Mouse (Mus musculus): Measurements from ENCODE around the gene Cxcl3. TPM values are rescaled to one million over a fixed set of nuclear protein-coding genes. Genes with fewer than 3 reads are reported as not detected.
"Not testable (repeated sequence)": the region's sequence is repeated elsewhere in the genome, so short reads cannot be mapped to it uniquely, and the experiment has no call there.

Gene Cxcl3
- total RNA-seq, 2 experiments from 2014 or later: not detected

GRCm38 (mm10) chr5:90789306-90790073 is 3.6 kb downstream of the Cxcl3 start:
- DNase-seq: peak in 1 of 2 experiments; percentile 61

- DNase-seq: peak in 1 of 2 experiments; percentile 7
Measured at GRCm38 (mm10) chr5:90790074-90790502, 4.2 kb downstream of the Cxcl3 start.

DNA sequence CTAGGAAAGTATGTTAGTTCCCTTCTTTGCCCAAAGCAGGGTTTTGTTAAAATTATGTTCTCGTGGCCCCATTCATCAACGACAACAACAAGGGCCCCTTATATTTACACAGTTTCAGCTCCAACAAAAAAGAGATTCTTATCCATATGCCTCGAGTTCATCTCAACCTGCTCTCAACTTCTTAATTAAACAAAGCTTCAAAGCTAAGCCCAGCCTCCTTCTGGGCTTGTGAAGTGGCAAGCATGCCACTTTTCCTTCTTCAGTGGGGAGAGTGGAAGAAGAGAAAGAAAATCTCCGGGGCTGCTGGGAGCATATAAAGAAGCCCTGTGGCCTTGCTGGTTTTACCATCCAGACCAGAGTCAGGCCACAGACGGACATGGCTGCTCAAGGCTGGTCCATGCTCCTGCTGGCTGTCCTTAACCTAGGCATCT is 8.3 kb downstream of the Cxcl3 start, which contains the start of gene Cxcl15:
Gene Cxcl15, plus strand, starts transcription at position 340 of the 431 bp plus-strand sequence.
- DNase-seq: no peak

- DNase-seq: not testable (repeated sequence)
Measured at GRCm38 (mm10) chr5:90795392-90795791, 9.5 kb downstream of the Cxcl3 start.

GRCm38 (mm10) chr5:90804574-90804973 is 18.7 kb downstream of the Cxcl3 start:
- no peak for DNase-seq

DNA sequence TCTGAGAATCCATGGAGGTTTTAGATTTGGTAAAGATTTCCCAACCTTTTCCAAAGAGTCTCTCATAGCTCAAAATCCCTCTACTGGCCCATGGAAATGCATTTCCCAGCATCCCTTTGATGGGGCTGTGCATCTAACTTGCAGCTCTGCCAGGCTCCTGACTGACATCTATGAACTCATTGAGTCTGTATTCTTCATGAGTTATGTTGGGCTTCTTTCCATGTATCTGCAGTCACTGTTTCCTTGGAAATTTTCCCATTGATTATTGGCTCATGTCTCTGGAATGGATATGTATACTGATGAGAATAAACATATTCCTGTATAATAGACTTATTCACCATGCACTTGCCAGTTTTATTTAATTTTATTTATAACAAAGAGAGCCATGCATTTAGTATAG is 20.1 kb downstream of the Cxcl3 start:
- DNase-seq: no peak

- DNase-seq: no peak
Measured at GRCm38 (mm10) chr5:90807176-90807950, 21.5 kb downstream of the Cxcl3 start.

DNA sequence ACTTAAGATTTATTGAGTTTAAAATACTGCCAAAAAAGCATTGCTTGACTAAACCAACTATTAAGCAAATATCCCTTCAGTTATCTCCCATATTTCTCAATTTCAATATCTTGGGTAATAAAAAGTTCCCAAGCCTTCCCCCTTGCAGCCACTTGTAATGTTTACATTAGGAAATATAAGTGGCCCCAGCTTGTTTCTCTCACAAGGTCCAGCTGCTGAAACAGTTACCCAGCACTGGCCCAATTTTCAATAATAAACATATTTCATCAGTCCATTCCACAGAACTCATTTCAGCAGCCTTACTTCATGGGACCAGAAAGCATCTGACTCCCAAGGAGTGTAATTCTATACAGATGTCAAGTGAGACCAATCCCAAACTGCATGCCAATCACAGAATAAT is 33.9 kb downstream of the Cxcl3 start:
- DNase-seq: no peak

GRCm38 (mm10) chr5:90832145-90832767 is 46.4 kb downstream of the Cxcl3 start:
- DNase-seq: no peak

GRCm38 (mm10) chr5:90832768-90833388 is 47.0 kb downstream of the Cxcl3 start:
- no peak for DNase-seq

DNA sequence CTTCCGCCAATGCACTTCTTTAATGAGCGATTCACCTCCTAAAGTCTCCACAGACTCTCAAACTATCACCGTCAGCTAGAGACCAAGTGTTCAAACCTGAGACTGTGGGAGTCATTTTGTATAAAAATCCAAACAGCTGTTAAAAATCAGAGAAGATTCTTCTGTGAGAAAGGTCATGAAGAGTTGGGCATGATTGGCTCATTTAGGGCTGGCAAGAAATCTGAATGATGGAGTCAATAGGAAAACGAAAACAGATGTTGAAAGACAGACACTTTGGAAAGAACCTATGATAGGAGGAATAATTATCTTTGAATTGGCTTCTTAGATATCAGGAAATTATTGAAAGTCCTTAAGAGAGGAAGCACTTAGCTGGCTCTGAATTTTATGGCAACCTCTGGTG is 48.5 kb downstream of the Cxcl3 start:
- no peak for DNase-seq

GRCm38 (mm10) chr5:90838582-90838981 is 52.7 kb downstream of the Cxcl3 start:
- no peak for DNase-seq

Small RNA genes lying within 50 kb of the gene (microRNA-seq; reads per million reads assigned to microRNA genes)
- gene Gm24322: not detected

Other genes starting within 250 kb of the Cxcl3 start
- gene 5830473C10Rik, start 225.0 kb upstream of the Cxcl3 start, total RNA-seq (2021): not detected
- 1 to 10 TPM; 1.5 to 2.8 TPM for gene Rassf6, start 145.4 kb upstream of the Cxcl3 start, total RNA-seq (2021)
- gene Cxcl5, start 26.7 kb upstream of the Cxcl3 start, total RNA-seq (2021): not detected
- gene Ppbp, start 17.6 kb upstream of the Cxcl3 start, total RNA-seq (2021): 1 to 10 TPM; 1.5 to 2.7 TPM
- 10 to 100 TPM; 13.5 to 20.6 TPM for gene Pf4, start 13.7 kb upstream of the Cxcl3 start, total RNA-seq (2021)
- gene Cxcl15, start 8.4 kb downstream of the Cxcl3 start, total RNA-seq (2021): not detected
- under 1 TPM; 0.33 to 0.36 TPM for gene Cxcl1, start 105.1 kb downstream of the Cxcl3 start, total RNA-seq (2021)
- 1 to 10 TPM in 1 of 2 experiments, not detected in 1; 1.2 TPM for gene Cxcl2, start 117.8 kb downstream of the Cxcl3 start, total RNA-seq (2021)
- gene Mthfd2l, start 145.0 kb downstream of the Cxcl3 start, total RNA-seq (2021): 10 to 100 TPM; 19.8 TPM
- gene Epgn, start 241.4 kb downstream of the Cxcl3 start, total RNA-seq (2021): not detected

Measured in adrenal gland, postnatal 36 days (tissue).